Mouse (Mus musculus): ENCODE measurements around the gene Fam107b.

Fam107b gene

GRCm38 (mm10) chr2:3570186-3570585 lies at the start of gene Fam107b:
Gene Fam107b (plus strand): TSS chr2:3570488.
- no peak for DNase-seq (ENCODE audit: low read depth, low spot score)

GRCm38 (mm10) chr2:3522558-3522957 lies 47.7 kb upstream of the Fam107b start:
- no peak for DNase-seq (ENCODE audit: low read depth, low spot score)

GRCm38 (mm10) chr2:3526288-3526687 lies 44.0 kb upstream of the Fam107b start:
- no peak for DNase-seq (ENCODE audit: low read depth, low spot score)

- no peak for DNase-seq (ENCODE audit: low read depth, low spot score)
These were observed 28.8 kb upstream of the Fam107b start for GRCm38 (mm10) chr2:3541307-3542079.

- DNase-seq (ENCODE audit: low read depth, low spot score), result no peak
These were observed 24.2 kb upstream of the Fam107b start for GRCm38 (mm10) chr2:3546055-3546454.

- peak; percentile 5 for DNase-seq (ENCODE audit: low read depth, low spot score)
These were observed 23.7 kb upstream of the Fam107b start for GRCm38 (mm10) chr2:3546588-3546987.

- DNase-seq (ENCODE audit: low read depth, low spot score), result no peak
These were observed 318 bp downstream of the Fam107b start for GRCm38 (mm10) chr2:3570606-3571005.

GRCm38 (mm10) chr2:3573883-3574282 lies 3.6 kb downstream of the Fam107b start:
- no peak for DNase-seq (ENCODE audit: low read depth, low spot score)

GRCm38 (mm10) chr2:3575140-3575539 lies 4.9 kb downstream of the Fam107b start:
- DNase-seq (ENCODE audit: low read depth, low spot score), result no peak

GRCm38 (mm10) chr2:3576346-3576745 lies 6.1 kb downstream of the Fam107b start:
- no peak for DNase-seq (ENCODE audit: low read depth, low spot score)

GRCm38 (mm10) chr2:3577216-3577615 lies 6.9 kb downstream of the Fam107b start:
- DNase-seq (ENCODE audit: low read depth, low spot score), result no peak

- no peak for DNase-seq (ENCODE audit: low read depth, low spot score)
These were observed 8.1 kb downstream of the Fam107b start for GRCm38 (mm10) chr2:3578180-3578902.

- no peak for DNase-seq (ENCODE audit: low read depth, low spot score)
These were observed 9.1 kb downstream of the Fam107b start for GRCm38 (mm10) chr2:3579316-3579902.

- DNase-seq (ENCODE audit: low read depth, low spot score), result no peak
These were observed 12.5 kb downstream of the Fam107b start for GRCm38 (mm10) chr2:3582830-3583229.

GRCm38 (mm10) chr2:3585231-3585783 lies 15.0 kb downstream of the Fam107b start:
- no peak for DNase-seq (ENCODE audit: low read depth, low spot score)

- no peak for DNase-seq (ENCODE audit: low read depth, low spot score)
These were observed 20.0 kb downstream of the Fam107b start for GRCm38 (mm10) chr2:3590086-3590915.

GRCm38 (mm10) chr2:3590916-3591197 lies 20.6 kb downstream of the Fam107b start:
- DNase-seq (ENCODE audit: low read depth, low spot score), result no peak

- DNase-seq (ENCODE audit: low read depth, low spot score), result no peak
These were observed 24.5 kb downstream of the Fam107b start for GRCm38 (mm10) chr2:3594663-3595318.

GRCm38 (mm10) chr2:3600421-3600820 lies 30.1 kb downstream of the Fam107b start:
- no peak for DNase-seq (ENCODE audit: low read depth, low spot score)

- no peak for DNase-seq (ENCODE audit: low read depth, low spot score)
These were observed 32.3 kb downstream of the Fam107b start for GRCm38 (mm10) chr2:3602599-3602998.

GRCm38 (mm10) chr2:3603181-3603580 lies 32.9 kb downstream of the Fam107b start:
- DNase-seq (ENCODE audit: low read depth, low spot score), result no peak

All from c-Kit-negative CD71-positive TER-119-positive erythroid progenitor cells, embryonic 14.5 days (primary cell).